Mouse (Mus musculus) erythroblast, adult 5-6 weeks (primary cell): ENCODE data around the gene Exo5. TPM values are rescaled to one million over a fixed set of nuclear protein-coding genes. Genes with fewer than 3 reads are reported as not detected.

Source experiments
- ATAC-seq: replicated peaks from 2 replicates; pipeline ENCODE4 v1.8.0; 2016; ENCODE audit warnings: moderate number of reproducible peaks, mild to moderate bottlenecking, moderate TSS enrichment, inconsistent platforms; ENCODE audit not compliant: poor library complexity, low FRiP score, severe bottlenecking
- total RNA-seq, 2 experiments: library from RNA; stranded (forward) in 1 of 2; stranded (reverse) in 1 of 2; fragments of 150-400 nt in 1 of 2; fragments of 200-764, 138-1000 nt in 1 of 2; gene quantifications; 2 replicates each; pipeline versions ENCODE4 v1.2.3 to v1.2.4; 2015 to 2017; ENCODE audit warnings: low replicate concordance in 2 of 2

The Exo5 gene
- total RNA-seq (2015; ENCODE audit: low replicate concordance) (7.5 and 21.1 TPM in 2 replicates), total RNA-seq (2017; ENCODE audit: low replicate concordance) (1.7 and 4.1 TPM in 2 replicates)

DNA sequence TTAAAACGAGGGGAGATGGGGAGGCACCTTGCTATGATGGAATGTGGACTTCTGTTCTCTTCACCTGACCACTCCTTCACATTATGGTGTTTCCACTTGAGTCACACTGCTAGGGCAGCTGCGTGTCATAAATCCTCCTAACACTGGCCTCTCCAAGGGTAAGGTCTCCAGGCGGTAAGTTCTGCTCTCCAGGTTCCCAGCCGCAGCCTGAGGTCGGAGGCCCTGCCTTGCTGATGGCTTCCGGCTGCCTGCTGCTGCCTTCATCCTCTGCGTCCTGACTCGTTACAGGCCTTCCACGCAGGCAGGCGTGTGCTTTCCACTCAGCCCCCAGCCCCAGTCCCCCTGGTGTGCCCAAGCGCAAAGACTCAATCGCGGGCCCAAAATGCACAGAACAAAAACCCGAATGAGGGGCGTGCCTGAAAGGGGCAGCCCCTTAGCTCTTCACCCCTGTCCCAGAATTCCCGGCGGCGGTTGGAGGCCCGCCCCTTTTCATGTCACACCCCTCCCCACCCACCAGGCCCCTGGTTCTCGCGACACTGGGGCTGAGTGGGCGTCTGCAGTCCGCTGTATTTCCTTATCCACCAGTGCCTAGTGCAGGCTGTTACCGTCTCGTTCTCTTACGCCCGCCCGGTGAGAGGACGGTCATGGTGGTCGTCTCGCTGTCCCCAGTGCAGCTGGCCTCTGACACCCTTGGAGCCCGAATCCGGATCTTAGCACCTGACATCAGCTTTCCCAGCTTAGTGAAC, at the start of gene Exo5:
Gene Exo5 (minus strand): TSS at position 464 of the 746 bp plus-strand sequence.
- peak; percentile 97 for ATAC-seq

DNA sequence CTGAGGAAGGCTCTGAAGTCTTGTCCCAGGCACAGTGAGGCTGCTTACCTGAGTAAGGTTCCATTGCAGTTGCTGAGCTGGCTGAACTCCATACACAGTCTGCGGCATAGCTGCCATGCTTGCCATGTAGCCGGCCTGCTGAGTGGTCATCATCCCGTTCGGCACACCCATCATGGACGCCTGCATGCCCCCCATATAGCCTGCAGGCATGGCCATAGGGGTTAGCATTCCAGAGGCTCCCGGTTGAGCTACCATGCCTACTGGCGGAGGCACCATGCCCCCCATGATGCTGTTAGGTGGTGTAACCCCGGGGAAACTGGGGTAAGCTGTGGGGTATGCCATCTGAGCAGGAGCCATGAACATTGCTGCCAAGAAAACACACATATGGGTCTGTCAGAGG, 47.0 kb upstream of the Exo5 start:
- no peak for ATAC-seq

DNA sequence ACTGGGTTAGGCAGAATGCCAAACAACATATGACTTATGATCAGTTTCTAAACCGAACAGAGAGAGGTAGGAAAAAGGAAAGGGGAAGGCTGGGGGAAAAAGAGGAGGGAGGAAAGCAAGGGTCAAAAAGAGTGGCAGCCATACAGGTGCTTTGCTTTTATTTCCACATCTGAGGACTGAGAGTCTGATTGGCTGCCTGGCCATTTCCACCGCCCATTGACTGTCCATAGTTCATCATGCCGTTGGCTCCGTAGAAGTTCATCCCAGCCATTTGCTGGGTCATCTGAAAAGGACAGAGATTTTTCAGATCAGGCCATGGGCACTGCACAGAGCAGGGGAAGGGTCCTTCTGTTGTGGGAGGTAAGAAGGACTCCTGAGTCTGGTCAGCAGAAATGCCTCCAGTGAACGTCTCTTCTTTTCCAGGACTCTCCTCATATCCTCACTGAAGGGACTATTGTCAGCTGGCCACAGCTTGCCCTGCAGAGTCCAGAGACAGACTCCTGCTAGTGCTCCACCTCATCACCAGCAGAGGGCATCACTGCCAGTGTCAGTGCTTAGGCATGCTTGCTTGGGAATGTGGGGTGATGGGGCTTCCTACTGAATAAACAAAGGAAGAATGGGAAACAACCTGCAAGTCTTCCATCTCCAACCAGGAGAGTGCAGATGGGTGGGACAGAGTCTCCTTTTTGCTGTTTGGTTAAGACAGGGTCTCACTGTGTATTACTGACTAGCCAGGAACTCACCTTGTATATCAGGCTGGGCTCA, 44.7 kb upstream of the Exo5 start:
- 0 out of 2 replicates have a peak, but pooled peaks have one; percentile 47 for ATAC-seq

DNA sequence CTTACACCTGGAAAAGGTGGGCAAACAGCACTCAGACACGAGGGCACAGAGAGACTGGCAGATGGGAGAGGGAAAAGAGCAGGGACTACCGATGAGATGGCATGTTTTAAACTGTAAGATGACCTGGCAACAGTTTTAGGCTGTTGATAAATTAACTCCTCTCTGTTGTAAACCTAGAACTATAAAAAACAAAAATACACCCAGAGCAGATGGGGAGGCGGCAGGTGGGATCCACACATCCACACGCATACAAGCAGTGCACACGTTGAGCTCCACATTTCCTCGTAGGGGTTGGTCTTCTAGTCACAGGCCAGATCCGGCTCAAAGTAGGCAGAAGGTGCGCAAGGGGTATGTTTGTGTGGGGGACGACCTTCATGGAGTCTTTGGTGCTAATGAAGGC, 43.7 kb upstream of the Exo5 start:
- ATAC-seq, result no peak

DNA sequence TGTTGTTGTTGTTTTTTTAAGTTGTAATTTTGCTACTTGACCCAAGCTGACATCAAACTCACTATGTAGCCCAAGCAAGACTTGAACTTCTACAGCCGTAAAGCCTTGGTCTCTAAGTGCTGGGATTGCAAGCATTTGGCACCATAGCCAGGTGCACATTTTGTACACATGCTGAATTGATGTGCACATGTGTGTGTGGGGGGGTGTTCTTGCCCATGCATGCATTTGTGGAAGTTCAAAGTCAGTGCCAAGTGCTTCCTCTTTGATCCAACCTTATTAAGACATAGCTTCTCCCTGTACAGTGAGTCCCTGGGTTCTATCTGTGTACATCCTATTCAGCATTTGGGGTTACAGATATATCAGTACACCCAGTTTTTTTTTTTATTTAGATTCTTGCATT, 30.8 kb upstream of the Exo5 start:
- no peak for ATAC-seq

DNA sequence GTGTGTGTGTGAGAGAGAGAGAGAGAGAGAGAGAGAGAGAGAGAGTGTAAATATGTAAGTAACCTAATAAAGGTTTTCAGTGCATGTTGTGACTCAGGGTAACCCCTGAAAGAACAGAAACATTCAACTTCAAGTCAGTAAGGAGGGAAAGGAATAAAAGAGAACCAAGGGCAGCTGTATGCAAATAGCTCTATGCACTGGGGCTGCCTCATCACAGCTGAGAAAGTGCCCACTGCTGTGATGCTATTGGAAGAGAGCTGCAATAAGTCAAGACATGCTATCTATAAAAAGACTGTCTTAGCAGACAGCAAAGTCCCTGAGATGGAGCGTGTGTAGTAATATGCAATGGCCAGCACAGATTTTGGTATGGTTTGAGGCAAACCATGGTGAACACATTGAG, 28.9 kb upstream of the Exo5 start:
- ATAC-seq, result no peak

DNA sequence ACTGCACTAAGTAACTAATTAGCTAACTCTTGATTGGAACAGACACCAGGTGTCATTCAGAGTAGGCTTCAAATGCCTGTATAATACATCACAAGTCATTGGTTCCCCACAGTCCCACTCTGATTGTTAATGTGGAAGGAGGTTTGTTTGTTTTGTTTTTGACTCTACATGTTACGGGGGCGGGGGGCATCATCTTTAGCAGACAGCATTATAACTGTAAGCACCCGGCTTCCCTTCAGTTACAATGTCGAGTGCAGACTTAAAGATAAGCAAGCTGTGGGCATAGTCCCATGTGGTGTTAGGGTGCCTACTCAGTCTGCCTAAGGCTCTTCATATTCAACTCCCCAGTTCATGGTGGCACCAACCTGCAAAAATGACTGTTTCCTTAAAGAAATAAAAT, 28.2 kb upstream of the Exo5 start:
- no peak for ATAC-seq

DNA sequence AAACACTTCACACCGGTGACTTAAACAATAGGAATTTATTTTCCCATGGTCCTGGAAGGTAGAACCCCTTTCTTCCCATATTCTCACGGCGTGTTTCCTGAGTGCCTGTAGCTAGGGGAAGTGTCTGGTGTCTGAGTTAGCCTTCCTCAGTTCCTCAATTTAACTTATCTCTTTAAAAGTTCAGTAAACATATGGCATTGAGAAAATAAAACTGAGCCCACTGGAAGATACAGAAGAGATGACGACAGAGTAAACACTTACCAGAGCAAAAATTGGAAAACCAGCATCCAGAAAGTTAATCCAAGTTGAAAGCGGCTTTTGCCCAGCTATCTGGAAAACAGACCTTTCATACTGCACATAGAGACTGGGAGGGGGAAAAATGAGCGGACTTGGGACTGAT, 27.3 kb upstream of the Exo5 start:
- ATAC-seq, result 0 out of 2 replicates have a peak, but pooled peaks have one; percentile 19

DNA sequence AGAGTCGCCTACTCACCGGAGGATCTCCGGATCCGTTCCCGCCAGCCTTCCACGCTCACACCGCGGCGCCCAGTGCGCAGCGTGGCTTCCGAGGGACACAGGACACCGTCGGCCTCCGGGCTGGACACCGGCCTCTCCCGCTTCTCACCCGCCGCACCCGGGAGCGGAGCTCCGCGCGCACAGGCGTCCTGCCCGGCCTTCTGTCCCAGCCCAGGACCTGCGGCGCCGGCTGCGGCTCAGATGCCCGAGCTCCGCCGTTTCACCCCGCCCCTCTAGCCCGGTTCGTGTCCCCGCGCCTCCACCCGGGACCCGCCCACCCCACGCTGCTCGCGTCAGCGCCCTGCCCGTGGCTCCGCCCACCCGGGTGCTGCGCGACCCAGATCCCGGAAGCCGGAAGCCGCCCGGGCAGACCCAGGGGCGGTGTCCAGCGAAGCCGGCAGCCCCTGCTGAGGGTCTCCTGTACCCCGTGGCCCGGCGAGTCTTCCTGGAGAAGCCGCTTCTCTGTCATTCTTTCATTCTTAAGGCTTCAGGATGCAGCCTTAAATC, 26.7 kb upstream of the Exo5 start, which contains the start of gene Zfp69:
Gene Zfp69 (minus strand): TSS at position 272 of the 546 bp plus-strand sequence.
- ATAC-seq, result peak; percentile 95

DNA sequence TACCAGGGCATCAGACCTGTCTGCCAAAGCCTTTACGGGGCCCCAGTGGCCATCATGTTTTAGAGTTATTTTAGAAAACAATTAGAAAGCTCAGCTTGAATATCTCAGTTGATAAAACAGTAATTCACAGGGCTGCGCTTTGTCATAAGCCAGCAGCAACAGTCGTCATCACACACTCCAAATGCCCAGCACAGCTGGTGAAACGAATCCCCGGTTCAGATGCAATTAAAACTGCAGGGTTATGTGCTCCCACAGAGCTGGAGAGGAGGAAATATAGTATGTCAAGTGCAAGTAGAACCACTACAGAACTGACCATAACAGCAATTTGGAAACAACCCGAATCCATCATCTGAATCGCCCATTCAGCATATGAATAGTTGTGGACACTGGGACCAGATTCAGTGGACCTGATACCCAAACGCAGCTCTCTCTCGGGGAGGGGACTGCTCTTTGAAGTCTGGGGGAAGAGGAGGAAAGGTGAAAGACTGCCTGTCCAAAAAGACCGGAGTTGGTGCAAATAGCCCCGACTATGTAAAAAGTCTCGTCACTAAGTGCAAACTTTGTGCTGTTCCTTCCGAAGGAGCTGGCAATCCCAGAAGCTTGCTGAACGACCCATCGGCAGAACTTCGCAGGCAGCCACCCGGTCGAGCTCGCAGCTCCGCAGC, 26.1 kb upstream of the Exo5 start:
- ATAC-seq, result peak; percentile 17; the same call in 1 of the 2 replicates

DNA sequence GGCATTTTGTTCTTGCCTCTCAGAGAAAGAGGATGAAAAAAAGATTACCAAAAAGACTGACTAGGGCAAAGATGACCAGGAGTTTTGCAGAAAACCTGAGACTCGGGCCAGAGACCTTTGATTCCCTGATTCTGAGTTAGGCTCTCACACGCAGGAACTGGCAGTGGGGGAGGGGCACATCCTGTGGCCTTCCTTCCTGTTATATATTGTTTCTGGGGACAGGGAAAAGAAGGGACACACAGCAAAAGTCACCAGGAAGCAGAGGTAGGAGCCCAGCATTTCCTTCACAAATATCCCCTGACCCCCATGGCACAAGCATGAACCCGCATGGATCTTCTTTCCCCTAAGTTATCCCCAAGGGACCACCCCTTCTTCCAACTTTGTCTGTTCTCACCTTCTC, 24.1 kb upstream of the Exo5 start:
- ATAC-seq, result no peak

DNA sequence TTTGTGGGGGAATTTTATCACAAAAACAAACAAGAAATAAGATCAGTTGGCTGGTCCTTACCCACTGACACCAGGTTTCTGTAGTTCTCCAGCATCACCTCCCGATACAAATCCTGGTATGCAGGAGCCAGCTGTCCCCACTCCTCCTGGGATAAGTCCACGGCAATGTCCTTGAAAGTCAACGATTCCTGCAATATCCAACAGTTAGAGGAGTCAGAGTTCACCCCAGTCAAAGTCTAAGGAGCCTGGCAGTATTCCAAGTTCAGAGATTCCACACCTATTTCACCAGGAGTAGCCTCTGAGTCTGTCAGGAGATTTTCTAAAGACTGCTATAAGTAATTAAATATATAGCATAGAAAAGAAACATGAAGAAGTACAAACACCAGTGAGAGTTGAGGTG, 10.2 kb upstream of the Exo5 start:
- ATAC-seq, result no peak

DNA sequence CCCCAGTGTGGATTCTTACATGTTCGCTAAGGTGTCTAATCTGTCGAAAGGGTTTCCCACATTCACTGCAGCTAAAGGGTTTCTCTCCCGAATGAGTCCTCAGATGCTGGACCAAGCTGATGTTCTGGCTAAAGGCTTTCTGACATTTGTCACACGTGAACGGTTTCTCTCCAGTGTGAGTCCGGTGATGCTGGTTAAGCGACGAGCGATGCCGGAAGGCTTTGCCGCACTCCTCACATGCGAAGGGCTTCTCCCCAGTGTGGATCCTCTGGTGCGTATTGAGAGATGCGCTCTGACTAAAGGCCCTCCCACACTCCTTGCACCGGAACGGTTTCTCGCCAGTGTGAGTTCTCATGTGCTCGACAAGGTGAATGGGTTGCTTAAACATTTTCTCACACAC, 5.9 kb upstream of the Exo5 start:
- ATAC-seq, result no peak

DNA sequence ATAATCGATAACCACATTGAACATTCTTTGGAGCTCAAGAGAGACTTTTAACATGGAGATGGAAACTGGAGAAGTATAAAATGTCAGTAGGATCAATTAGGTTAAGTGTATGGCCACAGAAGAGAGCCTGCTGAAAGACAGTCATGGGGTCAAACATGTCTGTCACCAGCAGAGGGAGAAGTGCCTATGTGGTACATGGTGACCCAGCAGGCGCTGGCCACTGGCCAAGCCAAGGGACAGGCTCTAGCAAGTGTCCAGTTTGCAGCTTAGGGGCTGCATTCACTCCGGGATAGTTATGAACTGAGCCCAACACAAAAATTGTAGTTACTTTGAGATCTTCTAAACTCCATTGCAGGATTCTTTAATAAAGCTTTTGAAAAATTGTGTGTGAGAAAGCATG, 3.9 kb upstream of the Exo5 start:
- no peak for ATAC-seq

DNA sequence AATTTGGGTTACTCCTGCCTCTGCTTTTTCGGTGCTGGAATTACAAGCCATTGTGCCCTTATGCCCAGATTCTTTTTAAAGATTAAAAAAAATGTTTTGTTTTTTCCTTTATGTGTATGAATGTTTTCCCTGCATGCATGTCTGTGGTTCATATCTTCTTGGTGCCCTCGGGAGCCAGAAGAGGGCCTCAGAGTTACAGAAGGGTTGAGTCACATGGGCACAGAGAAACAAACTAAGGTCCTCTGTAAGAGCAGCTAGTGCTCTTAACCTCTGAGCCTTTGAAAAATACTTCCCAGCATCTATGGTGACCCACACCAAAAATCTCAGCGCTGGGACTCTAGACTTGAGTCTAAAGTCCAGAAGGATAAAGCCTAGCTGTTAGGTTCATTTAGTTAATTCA, 569 bp upstream of the Exo5 start:
- peak; percentile 54; the same call in 1 of the 2 replicates for ATAC-seq

DNA sequence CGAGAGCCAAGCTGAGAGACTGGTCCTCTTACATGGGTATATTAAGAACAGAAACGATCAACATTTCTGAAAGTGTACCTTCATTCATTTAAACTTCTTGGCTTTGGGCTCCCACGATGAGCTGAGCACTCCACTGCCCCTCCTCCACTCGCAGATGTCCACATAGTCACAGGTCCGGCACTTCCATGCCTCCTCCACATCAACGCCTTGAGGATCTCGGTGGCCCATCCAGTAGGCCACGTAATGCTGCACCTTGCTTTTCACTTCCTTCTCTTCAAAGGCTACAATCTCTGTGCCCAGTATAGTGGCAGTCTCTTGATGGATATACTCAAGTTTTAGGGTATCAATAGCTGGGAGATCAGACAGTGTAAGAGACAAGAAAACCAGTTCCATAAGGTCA, 3.4 kb downstream of the Exo5 start:
- no peak for ATAC-seq

DNA sequence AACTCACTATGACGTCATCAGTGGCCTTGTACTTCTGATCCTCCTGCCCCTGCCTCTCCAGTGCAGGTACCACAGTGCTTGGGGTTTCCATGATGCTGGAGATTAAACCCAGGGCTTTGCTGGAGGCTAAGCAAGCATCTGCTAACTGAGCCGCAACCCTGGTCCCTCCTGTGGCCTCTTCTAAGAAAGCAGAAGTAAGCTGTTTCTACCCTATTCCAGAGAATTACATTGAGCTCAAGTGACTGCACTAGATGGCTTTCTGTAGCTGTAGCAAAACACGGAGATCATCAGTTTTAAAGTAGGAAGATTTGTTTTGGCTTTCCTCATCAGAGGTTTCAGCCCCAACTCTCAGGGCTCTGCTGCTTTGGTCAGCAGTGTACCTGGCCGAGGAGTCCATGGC, 10.3 kb downstream of the Exo5 start:
- ATAC-seq, result no peak

DNA sequence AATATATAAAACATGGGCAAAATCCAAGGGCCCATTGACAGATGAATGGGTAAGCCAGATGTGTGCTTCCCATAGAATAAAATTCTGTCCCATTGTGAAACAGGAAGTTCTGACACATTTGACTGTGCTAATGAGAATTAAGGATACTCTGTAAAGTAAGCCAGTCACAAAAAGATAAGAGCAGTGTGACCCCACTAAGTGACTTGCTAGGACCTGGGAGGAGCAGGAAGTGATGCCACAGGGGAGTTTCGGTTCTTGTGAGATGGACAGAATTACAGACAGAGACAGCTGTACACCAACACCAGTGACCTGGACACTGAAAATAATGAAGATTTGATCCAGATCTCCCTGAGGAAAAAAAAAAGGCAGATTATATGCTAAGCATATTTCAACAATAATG, 11.0 kb downstream of the Exo5 start:
- ATAC-seq, result no peak

DNA sequence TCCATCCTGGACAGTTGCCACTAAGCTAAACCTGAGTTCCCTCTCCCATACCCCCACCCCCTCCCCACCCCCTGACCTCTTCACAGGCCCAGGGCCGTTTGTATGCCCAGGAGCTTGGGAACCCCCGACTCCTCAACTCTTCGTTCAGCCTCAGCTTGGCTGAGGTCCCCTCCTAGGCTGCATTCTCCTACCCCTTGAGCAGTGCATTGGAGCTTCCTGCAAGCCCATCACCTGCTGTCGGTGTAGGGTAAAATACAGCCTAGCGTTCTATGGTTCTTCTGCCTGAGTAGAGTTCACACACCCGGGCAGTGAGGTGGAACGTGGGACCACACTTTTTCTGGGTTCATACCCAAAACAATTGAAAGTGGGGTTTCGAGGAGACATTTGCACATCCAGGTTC, 11.4 kb downstream of the Exo5 start:
- ATAC-seq, result no peak

DNA sequence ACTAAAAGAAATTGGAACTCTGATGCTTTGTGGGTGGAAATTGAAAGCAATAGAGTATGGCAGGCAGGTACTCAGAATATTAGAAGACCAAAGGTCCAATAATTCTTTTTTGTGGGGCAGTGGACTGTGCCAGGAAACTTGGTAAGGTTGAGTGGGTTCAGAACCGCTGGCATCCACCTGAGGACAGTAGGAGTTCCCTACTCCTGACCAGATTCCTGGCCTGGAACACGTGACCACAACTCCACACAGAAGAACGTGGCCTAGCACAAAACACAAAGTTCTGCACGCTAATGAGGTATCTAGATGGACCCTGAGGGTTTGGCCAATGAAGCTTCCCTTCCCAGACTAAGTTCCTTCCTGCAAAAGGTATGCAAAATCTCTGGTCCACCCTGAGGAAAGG, 12.0 kb downstream of the Exo5 start:
- no peak for ATAC-seq
